Mouse (Mus musculus) thymus, adult 18-20 months (tissue): Measurements from ENCODE around the gene A930018P22Rik.

Source experiments
- DNase-seq, 2 experiments: peaks; one replicate each; pipeline ENCODE4 v3.0.0; 2022; ENCODE audit warnings: mixed read lengths in 2 of 2

Gene A930018P22Rik

GRCm38 (mm10) chr2:104163418-104163817 lies 40.8 kb downstream of the A930018P22Rik start:
- no peak for DNase-seq

- DNase-seq = no peak
Measured at GRCm38 (mm10) chr2:104163978-104164487, 41.5 kb downstream of the A930018P22Rik start.

- no peak for DNase-seq
Measured at GRCm38 (mm10) chr2:104165631-104166030, 43.1 kb downstream of the A930018P22Rik start.

- no peak for DNase-seq
Measured at GRCm38 (mm10) chr2:104167765-104168164, 45.2 kb downstream of the A930018P22Rik start.

GRCm38 (mm10) chr2:104168186-104168896 lies 45.8 kb downstream of the A930018P22Rik start:
- no peak for DNase-seq

- DNase-seq = peak in 1 of 2 experiments; percentile 11
Measured at GRCm38 (mm10) chr2:104172695-104173348, 50.3 kb downstream of the A930018P22Rik start.

- DNase-seq = no peak
Measured at GRCm38 (mm10) chr2:104173431-104173830, 50.9 kb downstream of the A930018P22Rik start.
